Mouse (Mus musculus): ENCODE results near the gene Med15. TPM values are rescaled to one million over a fixed set of nuclear protein-coding genes. Genes with fewer than 3 reads are reported as not detected.

Gene Med15
- polyA plus RNA-seq (2015; fragmentation: Nextera tagmentation; extraction: Ambion mirVana) = 44.4 and 47.9 TPM in 2 replicates

GRCm38 (mm10) chr16:17732841-17733340, at the start of gene Med15:
Gene Med15 (minus strand): TSS chr16:17732891.
- H3K4me1 ChIP-seq = no peaks in the 10 kb centered on the region
- no peaks in the 10 kb centered on the region for H3K27me3 ChIP-seq
- 46% methylated on average over 3 of the region's 3 CpGs for WGBS
- no peak within 1 kb of the TSS for H3K9ac ChIP-seq
- no peaks in the 10 kb centered on the region for H3K9me3 ChIP-seq (replicated peaks)
- no peak for ATAC-seq (replicated peaks; ENCODE audit: low FRiP score)
- no peak within 1 kb of the TSS for H3K4me2 ChIP-seq
- H3K36me3 ChIP-seq = no peaks in the 10 kb centered on the region
- no peak within 1 kb of the TSS for H3K4me3 ChIP-seq (replicated peaks)
- no peak within 1 kb of the TSS for H3K27ac ChIP-seq

- no peaks in the 10 kb centered on the region for H3K9me3 ChIP-seq (replicated peaks)
- H3K9ac ChIP-seq = no peak overlapping the region
- H3K27ac ChIP-seq = no peak overlapping the region
- WGBS = 77% methylated on average over 1 of the region's 1 CpGs
- H3K4me3 ChIP-seq (replicated peaks) = no peak overlapping the region
- no peak overlapping the region for H3K4me2 ChIP-seq
- no peaks in the 10 kb centered on the region for H3K4me1 ChIP-seq
- peaks cover 87% of the 10 kb centered on the region for H3K36me3 ChIP-seq
- no peak for ATAC-seq (replicated peaks; ENCODE audit: low FRiP score)
- H3K27me3 ChIP-seq = no peaks in the 10 kb centered on the region
Observed at GRCm38 (mm10) chr16:17779692-17780091, 47.0 kb upstream of the Med15 start.

- WGBS = 74% methylated on average over 4 of the region's 4 CpGs
- no peaks in the 10 kb centered on the region for H3K4me1 ChIP-seq
- H3K27ac ChIP-seq = no peak overlapping the region
- H3K4me2 ChIP-seq = no peak overlapping the region
- H3K9me3 ChIP-seq (replicated peaks) = no peaks in the 10 kb centered on the region
- peaks cover 85% of the 10 kb centered on the region for H3K36me3 ChIP-seq
- H3K9ac ChIP-seq = no peak overlapping the region
- no peaks in the 10 kb centered on the region for H3K27me3 ChIP-seq
- no peak overlapping the region for H3K4me3 ChIP-seq (replicated peaks)
- ATAC-seq (replicated peaks; ENCODE audit: low FRiP score) = no peak
Observed at GRCm38 (mm10) chr16:17778223-17778622, 45.5 kb upstream of the Med15 start.

- Histone ChIP-seq H3K4me3 (replicated peaks) (no peak overlapping the region), H3K36me3 (peaks cover 85% of the 10 kb centered on the region), H3K27me3 (no peaks in the 10 kb centered on the region), H3K9me3 (replicated peaks) (no peaks in the 10 kb centered on the region), H3K27ac (no peak overlapping the region), H3K9ac (no peak overlapping the region), H3K4me2 (no peak overlapping the region), H3K4me1 (no peaks in the 10 kb centered on the region)
- 67% methylated on average over 11 of the region's 11 CpGs for WGBS
- ATAC-seq (replicated peaks; ENCODE audit: low FRiP score) = no peak
Observed at GRCm38 (mm10) chr16:17776828-17777227, 44.1 kb upstream of the Med15 start.

- peaks cover 88% of the 10 kb centered on the region for H3K36me3 ChIP-seq
- H3K9me3 ChIP-seq (replicated peaks) = no peaks in the 10 kb centered on the region
- H3K27me3 ChIP-seq = no peaks in the 10 kb centered on the region
- WGBS = 76% methylated on average over 4 of the region's 4 CpGs
- ATAC-seq (replicated peaks; ENCODE audit: low FRiP score) = no peak
- H3K4me3 ChIP-seq (replicated peaks) = no peak overlapping the region
- H3K27ac ChIP-seq = no peak overlapping the region
- H3K4me2 ChIP-seq = no peak overlapping the region
- H3K9ac ChIP-seq = no peak overlapping the region
- H3K4me1 ChIP-seq = no peaks in the 10 kb centered on the region
Observed at GRCm38 (mm10) chr16:17771117-17771865, 38.6 kb upstream of the Med15 start.

GRCm38 (mm10) chr16:17768834-17769233, 36.1 kb upstream of the Med15 start:
- WGBS = 84% methylated on average over 7 of the region's 7 CpGs
- no peak overlapping the region for H3K4me3 ChIP-seq (replicated peaks)
- ATAC-seq (replicated peaks; ENCODE audit: low FRiP score) = no peak
- no peak overlapping the region for H3K4me2 ChIP-seq
- no peaks in the 10 kb centered on the region for H3K9me3 ChIP-seq (replicated peaks)
- H3K27ac ChIP-seq = no peak overlapping the region
- no peaks in the 10 kb centered on the region for H3K27me3 ChIP-seq
- H3K36me3 ChIP-seq = peaks cover 87% of the 10 kb centered on the region
- H3K4me1 ChIP-seq = peaks cover 6% of the 10 kb centered on the region
- H3K9ac ChIP-seq = no peak overlapping the region

- H3K27ac ChIP-seq = no peak overlapping the region
- no peak overlapping the region for H3K4me3 ChIP-seq (replicated peaks)
- ATAC-seq (replicated peaks; ENCODE audit: low FRiP score) = no peak
- peaks cover 45% of the 10 kb centered on the region for H3K36me3 ChIP-seq
- 71% methylated on average over 4 of the region's 4 CpGs for WGBS
- no peak overlapping the region for H3K9ac ChIP-seq
- H3K4me1 ChIP-seq = peaks cover 32% of the 10 kb centered on the region
- no peak overlapping the region for H3K4me2 ChIP-seq
- H3K27me3 ChIP-seq = no peaks in the 10 kb centered on the region
- H3K9me3 ChIP-seq (replicated peaks) = no peaks in the 10 kb centered on the region
Observed at GRCm38 (mm10) chr16:17764108-17764511, 31.4 kb upstream of the Med15 start.

- H3K27me3 ChIP-seq = no peaks in the 10 kb centered on the region
- H3K9ac ChIP-seq = no peak overlapping the region
- 15% methylated on average over 1 of the region's 1 CpGs for WGBS
- peak overlapping the region; percentile 90 for H3K4me2 ChIP-seq
- H3K36me3 ChIP-seq = peaks cover 18% of the 10 kb centered on the region
- H3K4me1 ChIP-seq = peaks cover 39% of the 10 kb centered on the region
- H3K9me3 ChIP-seq (replicated peaks) = no peaks in the 10 kb centered on the region
- no peak for ATAC-seq (replicated peaks; ENCODE audit: low FRiP score)
- H3K27ac ChIP-seq = no peak overlapping the region
- H3K4me3 ChIP-seq (replicated peaks) = no peak overlapping the region
Observed at GRCm38 (mm10) chr16:17761074-17761473, 28.4 kb upstream of the Med15 start.

GRCm38 (mm10) chr16:17760657-17761056, 28.0 kb upstream of the Med15 start:
- 32% methylated on average over 8 of the region's 8 CpGs for WGBS
- Histone ChIP-seq H3K4me3 (replicated peaks) (peak overlapping the region; percentile 59), H3K36me3 (peaks cover 13% of the 10 kb centered on the region), H3K9ac (no peak overlapping the region), H3K27me3 (no peaks in the 10 kb centered on the region), H3K4me2 (peak overlapping the region; percentile 90), H3K9me3 (replicated peaks) (no peaks in the 10 kb centered on the region), H3K27ac (no peak overlapping the region), H3K4me1 (peaks cover 39% of the 10 kb centered on the region)
- no peak for ATAC-seq (replicated peaks; ENCODE audit: low FRiP score)

- Histone ChIP-seq H3K4me1 (peaks cover 39% of the 10 kb centered on the region), H3K27me3 (no peaks in the 10 kb centered on the region), H3K9me3 (replicated peaks) (no peaks in the 10 kb centered on the region), H3K27ac (peak overlapping the region; percentile 66), H3K4me2 (peak overlapping the region; percentile 90), H3K36me3 (peaks cover 7% of the 10 kb centered on the region), H3K4me3 (replicated peaks) (peak overlapping the region; percentile 59), H3K9ac (peak overlapping the region; percentile 81)
- under 1% methylated on average over 54 of the region's 54 CpGs for WGBS
- peak; percentile 72 for ATAC-seq (replicated peaks; ENCODE audit: low FRiP score)
Observed at GRCm38 (mm10) chr16:17759813-17760321, 27.2 kb upstream of the Med15 start.

- under 1% methylated on average over 22 of the region's 28 CpGs for WGBS
- H3K27ac ChIP-seq = peak within 1 kb of the TSS; percentile 66
- H3K27me3 ChIP-seq = no peaks in the 10 kb centered on the region
- peaks cover 4% of the 10 kb centered on the region for H3K36me3 ChIP-seq
- no peaks in the 10 kb centered on the region for H3K9me3 ChIP-seq (replicated peaks)
- ATAC-seq (replicated peaks; ENCODE audit: low FRiP score) = peak; percentile 95
- peak within 1 kb of the TSS; percentile 81 for H3K9ac ChIP-seq
- H3K4me3 ChIP-seq (replicated peaks) = peak within 1 kb of the TSS; percentile 59
- H3K4me2 ChIP-seq = peak within 1 kb of the TSS; percentile 90
- peaks cover 38% of the 10 kb centered on the region for H3K4me1 ChIP-seq
Observed at GRCm38 (mm10) chr16:17759344-17759773, 26.7 kb upstream of the Med15 start, which contains the start of gene Klhl22. Gene Klhl22 (plus strand): TSS chr16:17759618.

- Histone ChIP-seq H3K4me2 (peak overlapping the region; percentile 90), H3K4me1 (peaks cover 34% of the 10 kb centered on the region), H3K4me3 (replicated peaks) (peak overlapping the region; percentile 59), H3K27me3 (no peaks in the 10 kb centered on the region), H3K27ac (peak overlapping the region; percentile 37; the same call in 1 of the 2 replicates), H3K36me3 (no peaks in the 10 kb centered on the region; the same call in 1 of the 2 replicates), H3K9me3 (replicated peaks) (no peaks in the 10 kb centered on the region), H3K9ac (0 out of 2 replicates have a peak overlapping the region, but pooled peaks have one; percentile 81)
- peak; percentile 20 for ATAC-seq (replicated peaks; ENCODE audit: low FRiP score)
- WGBS = 52% methylated on average over 9 of the region's 9 CpGs
Observed at GRCm38 (mm10) chr16:17758902-17759301, 26.2 kb upstream of the Med15 start.

All from kidney, embryonic 15.5 days (tissue).